Mouse (Mus musculus) ES-Bruce4 (cell line): ENCODE data around the gene Gpr39.

Source experiments
- CTCF ChIP-seq: IDR thresholded peaks from one replicate; pipeline ENCODE4 v1.8.1; 2011; ENCODE audit warnings: low read depth, low read length
- EP300 ChIP-seq: IDR thresholded peaks from 2 replicates; pipeline ENCODE4 v1.6.1; 2011; ENCODE audit warnings: low read depth, low read length; ENCODE audit not compliant: insufficient read depth
- POLR2A ChIP-seq: IDR thresholded peaks from one replicate; pipeline ENCODE4 v1.8.1; 2011; ENCODE audit warnings: low read length; ENCODE audit not compliant: insufficient read depth

GRCm38 (mm10) chr1:125717906-125718305 is 41.1 kb downstream of the Gpr39 start:
- TF ChIP-seq CTCF (no peak), POLR2A (no peak), EP300 (no peak)
